Mouse (Mus musculus) liver, embryonic 14.5 days (tissue): ENCODE measurements around the gene Ripk3.
A peak's percentile ranks its signal among the peaks of the same experiment; 100 is the strongest.
"Not testable (repeated sequence)": the region's sequence is repeated elsewhere in the genome, so short reads cannot be mapped to it uniquely, and the experiment has no call there.

Experiments
- CTCF ChIP-seq: IDR thresholded peaks from 2 replicates; pipeline ENCODE4 v1.5.1; 2016; ENCODE audit warnings: antibody characterized with exemption, low read depth, control low read depth
- EP300 ChIP-seq: IDR thresholded peaks from 2 replicates; pipeline ENCODE4 v1.6.1; 2016; ENCODE audit warnings: antibody characterized with exemption, low read depth

GRCm38 (mm10) chr14:55760156-55760555 is 28.5 kb downstream of the Ripk3 start:
- peak; percentile 87 for TF ChIP-seq CTCF
- not testable (repeated sequence) for TF ChIP-seq EP300
